Mouse (Mus musculus): ENCODE results near the gene Pga5.

Pga5 gene

DNA sequence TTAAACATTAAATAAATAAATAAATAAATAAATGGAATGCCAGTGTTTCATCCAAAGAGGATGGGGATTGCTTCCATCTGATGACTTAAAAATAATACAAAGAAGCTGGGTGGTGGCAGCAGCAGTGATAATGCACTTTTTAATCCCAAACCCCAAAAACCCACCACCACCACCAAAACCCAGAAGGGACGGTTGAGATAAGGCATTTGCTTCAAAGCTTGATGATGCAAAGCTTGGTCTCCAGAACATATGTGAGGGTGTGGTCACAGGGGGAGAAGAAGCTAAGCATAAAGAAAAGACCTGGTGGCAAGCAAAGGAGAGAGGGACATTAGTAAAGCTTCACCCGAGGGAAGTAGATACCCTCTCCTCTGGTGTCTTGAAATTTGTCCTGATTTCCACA is 16.0 kb downstream of the Pga5 start:
- DNase-seq, result no peak

DNA sequence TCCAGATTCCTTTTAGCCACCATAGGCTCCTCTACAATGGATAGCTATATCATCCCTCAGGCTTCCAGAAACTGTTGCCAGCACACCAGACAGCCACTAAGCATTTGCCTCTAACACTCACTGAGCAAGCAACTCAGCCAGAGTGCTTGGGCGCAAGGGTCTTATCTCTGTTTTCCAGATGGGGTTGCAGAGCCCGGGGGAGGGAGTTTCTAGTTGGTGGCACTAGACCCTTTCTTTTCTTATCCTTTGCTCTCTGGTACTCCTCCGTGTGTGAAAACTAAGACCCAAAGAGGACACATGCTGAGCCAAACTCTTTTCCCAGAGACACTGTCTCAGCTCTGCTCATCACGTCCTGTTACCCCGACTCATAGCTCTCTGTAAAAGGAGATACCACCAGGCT is 16.5 kb downstream of the Pga5 start:
- no peak for DNase-seq

DNA sequence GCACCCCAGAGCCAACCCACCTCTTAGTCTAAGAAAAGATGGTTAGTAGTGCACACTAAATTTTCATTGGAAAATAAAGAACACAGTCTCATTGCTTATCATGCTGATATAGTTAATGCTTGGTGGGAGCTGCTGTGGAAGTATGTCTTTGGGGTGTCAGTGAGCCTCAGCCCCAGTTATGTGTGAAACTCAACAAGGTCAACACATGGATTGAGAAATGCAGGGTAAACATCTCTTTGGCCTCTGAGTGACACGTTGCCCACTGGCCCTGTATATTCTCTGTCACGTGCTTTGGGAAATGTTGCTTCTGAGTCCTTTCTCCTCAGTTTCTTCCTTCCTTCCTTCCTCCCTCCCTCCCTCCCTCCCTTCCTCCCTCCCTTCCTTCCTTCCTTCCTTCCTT is 19.5 kb downstream of the Pga5 start:
- no peak for DNase-seq

DNA sequence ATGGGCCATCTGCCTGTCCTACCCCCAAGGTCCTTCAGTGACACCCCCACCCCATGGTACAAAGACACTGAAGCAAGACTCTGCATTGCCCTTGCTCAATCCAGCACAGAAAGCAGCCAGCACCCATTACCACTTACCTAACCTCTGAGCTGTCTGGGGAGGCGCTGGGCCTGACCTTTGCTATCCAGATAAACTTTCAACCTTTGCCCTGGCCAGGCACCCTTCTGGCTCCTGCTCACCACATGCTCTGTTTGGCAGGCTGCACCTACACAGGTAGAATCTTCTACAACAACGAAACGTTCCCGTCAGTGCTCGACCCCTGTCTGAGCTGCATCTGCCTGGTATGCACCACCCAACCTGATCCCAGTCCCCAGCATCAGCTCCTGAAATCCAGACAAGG is 20.1 kb downstream of the Pga5 start:
- no peak for DNase-seq

DNA sequence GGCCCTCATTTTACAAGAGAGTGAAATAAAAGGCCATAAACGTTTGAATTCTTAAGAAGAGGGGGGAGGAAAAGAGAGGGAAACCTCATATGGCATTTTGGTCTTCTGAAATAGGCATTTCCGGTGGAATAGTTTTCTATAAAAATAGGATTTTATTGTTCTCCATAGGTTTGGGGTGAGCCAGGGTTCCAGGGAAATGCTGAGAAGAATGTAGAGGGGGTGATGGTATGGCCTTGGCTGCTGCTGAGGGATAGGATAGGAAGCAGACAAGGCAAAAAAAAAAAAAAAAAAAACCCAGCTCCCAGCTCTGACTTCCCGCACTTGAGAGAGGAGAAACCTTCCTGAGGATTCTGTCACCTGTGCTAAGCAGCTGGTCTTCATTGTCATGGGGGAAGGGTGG is 21.8 kb downstream of the Pga5 start:
- no peak for DNase-seq

DNA sequence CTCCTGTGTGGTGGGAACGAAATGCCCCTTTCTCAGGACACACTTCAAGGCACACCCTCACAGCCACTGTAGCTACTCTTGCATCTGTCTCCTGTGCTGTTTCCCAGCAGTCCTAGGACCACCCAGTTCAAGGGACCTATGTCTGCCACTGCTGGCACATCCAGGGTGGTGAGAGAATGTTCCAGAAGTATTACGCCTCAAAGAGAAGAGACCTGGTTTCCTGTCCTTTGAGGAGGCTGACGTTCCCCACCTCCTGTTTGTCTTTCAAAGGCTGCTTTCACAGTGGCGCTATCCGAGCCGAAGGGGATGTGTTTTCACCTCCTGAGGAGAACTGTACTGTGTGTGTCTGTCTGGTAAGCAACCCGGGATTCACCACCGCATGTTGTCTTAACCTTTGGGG is 29.7 kb downstream of the Pga5 start:
- DNase-seq, result no peak

DNA sequence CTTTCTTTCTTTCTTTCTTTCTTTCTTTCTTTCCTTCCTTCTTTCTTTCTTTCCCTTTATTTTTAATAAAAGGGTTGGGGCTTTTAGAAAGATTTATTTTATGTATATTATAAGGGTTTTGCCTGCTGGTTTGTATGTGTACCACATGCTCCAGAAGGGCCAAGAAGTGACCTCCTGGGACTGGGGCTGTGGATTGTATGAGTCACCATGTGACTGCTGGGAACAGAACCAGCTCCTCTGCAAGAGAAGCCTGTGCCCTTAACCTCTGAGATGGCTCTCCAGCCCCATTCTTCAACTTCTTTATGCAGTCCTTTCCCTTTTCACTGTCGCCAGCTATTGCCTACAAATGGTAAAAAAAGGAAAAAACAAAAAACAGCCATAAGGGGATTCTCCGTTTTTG is 32.3 kb downstream of the Pga5 start:
- no peak for DNase-seq

DNA sequence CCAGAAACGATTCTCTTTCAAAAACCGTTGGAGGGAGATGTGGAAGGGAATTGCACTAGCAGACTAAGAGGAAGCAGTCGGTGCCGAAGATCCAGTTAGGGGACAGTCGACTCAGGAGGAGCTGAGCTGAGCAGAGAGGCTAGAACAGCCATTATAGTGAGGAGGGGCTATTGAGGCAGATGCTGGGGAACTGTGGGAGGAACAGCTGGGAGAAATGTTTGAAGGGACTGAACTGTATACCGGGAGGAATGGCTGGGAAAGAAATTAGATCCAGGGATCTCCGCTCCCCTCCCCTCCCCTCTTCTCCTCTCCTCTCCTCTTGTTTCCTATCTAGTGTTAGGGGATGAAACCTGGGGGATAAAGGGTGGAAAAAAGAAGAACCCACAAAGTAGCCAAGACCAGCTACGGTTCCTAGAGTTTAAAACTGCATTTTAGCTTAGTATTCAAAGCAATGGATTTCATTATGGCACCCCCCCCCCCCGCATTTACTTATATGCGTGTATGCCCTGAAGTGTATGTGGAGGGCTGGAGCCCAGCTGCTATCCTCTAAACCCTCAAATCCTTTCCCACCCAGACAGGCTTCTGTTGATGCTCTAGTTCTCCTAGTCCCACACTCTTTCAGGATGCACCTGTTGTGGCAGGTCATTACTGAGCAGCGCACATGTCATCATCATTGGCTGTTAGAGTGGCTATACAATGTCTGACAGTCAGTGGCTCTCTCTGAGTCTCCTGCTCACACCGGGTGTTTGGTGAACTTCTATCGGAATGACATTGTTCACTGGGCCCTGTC is 37.1 kb downstream of the Pga5 start:
- DNase-seq, result no peak

DNA sequence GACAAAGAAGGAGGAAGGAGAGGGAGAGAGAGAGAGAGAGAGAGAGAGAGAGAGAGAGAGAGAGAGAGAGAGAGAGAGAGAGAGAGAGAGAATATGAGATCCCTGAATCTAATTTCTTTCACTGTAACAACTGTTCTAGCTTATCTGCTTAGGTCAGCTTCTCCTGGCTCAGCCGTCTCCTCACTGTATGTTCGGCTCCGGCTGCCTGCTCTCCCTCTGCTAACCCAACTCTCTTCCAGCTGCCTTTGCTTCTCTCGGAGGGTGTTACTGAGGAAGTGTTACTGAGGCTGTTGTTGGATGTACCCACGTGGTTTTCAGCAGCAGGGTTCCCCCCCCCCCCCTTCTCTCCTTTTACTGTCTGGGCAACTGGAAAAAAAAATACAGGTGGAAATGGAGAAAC is 37.8 kb downstream of the Pga5 start:
- no peak for DNase-seq

DNA sequence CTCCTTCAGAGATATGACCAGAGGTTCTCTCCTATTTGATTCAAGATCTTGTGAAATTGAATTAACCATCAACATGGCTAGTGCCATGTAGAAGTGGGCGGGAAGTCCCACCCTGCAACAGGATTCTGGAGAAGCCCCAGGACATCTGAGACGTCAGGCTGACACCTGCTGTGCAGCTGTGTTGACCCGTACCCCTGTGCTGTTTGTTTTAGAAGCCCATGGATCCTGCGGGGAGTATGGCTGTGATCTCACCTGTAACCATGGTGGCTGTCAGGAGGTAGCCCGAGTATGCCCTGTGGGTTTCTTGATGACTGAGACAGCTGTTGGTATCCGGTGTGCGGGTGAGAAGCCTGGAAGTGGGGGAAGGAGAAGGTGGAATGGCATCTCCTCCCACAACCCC is 40.0 kb downstream of the Pga5 start:
- no peak for DNase-seq

DNA sequence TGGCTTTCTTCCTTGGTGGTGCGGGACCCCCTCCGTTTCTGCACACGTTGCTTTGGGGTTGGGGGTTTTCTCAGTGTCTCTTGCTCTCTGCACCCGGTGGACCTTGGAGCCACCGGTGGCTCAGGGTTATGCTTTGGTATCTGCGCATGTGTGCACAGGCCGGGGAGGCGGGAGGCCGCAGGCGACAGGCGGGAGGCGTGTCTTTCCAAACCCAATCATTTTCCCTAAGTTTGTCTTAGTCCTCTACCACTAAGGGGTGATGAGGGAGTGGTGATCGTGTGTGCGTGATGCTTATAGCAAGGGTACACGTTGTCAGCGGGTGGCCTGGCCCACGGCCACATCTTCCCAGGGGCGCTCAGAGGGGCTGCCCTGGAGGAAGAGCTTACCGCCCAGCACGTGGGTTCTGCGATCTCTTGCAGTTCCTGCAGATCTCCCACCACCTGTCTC is 43.0 kb downstream of the Pga5 start:
- DNase-seq, result peak in 1 of 2 experiments; percentile 5

DNA sequence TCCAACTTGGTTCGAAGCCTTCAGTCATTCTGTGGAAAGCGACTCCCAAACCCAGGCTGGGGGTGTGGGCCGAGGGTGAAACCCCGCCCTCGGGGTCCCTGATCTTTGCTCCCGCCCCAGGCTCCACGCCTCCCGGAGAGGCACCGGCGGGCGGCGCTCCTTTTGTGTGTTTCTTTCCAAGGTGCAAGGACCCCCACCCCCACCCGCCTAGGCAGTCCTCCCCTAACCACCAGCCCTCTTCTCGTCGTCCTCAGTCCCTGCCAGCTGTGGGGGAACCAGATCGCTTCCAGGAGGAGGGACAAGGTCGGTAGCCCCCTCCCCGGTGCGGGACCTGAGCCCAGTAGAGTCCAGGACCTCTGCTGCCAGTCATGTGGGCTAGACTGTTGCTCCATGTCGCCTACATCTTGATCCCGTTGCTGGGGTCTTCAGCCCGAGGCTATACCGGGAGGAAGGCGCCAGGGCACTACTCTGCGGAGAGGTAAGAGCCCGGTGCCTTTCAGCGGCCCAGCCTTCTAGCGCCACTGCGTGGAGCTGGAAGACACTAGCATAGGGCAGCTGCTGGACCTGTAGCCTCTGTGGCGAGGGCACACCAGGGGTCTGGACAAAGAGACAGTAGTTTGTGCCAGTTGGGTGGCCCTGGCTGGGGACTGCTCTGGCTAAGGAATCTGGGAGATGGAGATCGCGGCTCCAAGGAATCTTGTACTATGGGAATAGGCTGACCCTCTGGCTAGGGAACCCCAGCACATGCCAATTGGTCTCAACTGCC is 43.6 kb downstream of the Pga5 start, which contains the start of gene Vwce:
Gene Vwce, plus strand, starts transcription at position 108 of the 766 bp plus-strand sequence.
- peak; percentile 10 to 22 for DNase-seq
